Mouse (Mus musculus) kidney, adult 2 months (tissue): ENCODE results near the gene B4galnt4. TPM values are rescaled to one million over a fixed set of nuclear protein-coding genes. Genes with fewer than 3 reads are reported as not detected.

Experiments
- DNase-seq: peaks from one replicate; pipeline ENCODE4 v3.0.0; 2021
- H3K27ac ChIP-seq: fragments of 200-500 bp; 2 replicates; pipeline ENCODE4 v1.5.1; 2012; ENCODE audit warnings: low read depth, low read length, control low read depth, inconsistent platforms; ENCODE audit not compliant: insufficient read depth
- H3K27me3 ChIP-seq: fragments of 200-500 bp; replicated peaks from 2 replicates; pipeline ENCODE4 v1.6.1; 2012; ENCODE audit warnings: mild to moderate bottlenecking, moderate library complexity, low read length, inconsistent platforms; ENCODE audit not compliant: control insufficient read depth, insufficient read depth
- H3K36me3 ChIP-seq: fragments of 200-500 bp; 2 replicates; pipeline ENCODE4 v1.6.1; 2012; ENCODE audit warnings: mild to moderate bottlenecking, moderate library complexity, low read length, inconsistent platforms; ENCODE audit not compliant: control insufficient read depth, insufficient read depth
- H3K4me1 ChIP-seq: fragments of 200-500 bp; 2 replicates; pipeline ENCODE4 v1.6.1; 2011; ENCODE audit warnings: low read length; ENCODE audit not compliant: control insufficient read depth, insufficient read depth
- H3K4me3 ChIP-seq: fragments of 200-500 bp; 2 replicates; pipeline ENCODE4 v1.5.1; 2011; ENCODE audit warnings: mild to moderate bottlenecking, low read depth, low read length, control low read depth; ENCODE audit not compliant: insufficient read depth
- CTCF ChIP-seq: fragments of 200-500 bp; conservative IDR thresholded peaks from 2 replicates; pipeline ENCODE4 v1.5.1; 2011; ENCODE audit warnings: low read depth, mild to moderate bottlenecking, control low read depth, low read length, moderate library complexity, mixed read lengths; ENCODE audit not compliant: insufficient read depth, insufficient read length
- POLR2A ChIP-seq: fragments of 200-500 bp; IDR thresholded peaks from one replicate; pipeline ENCODE4 v1.6.1; 2011; ENCODE audit warnings: low read depth, low read length, control low read depth
- WGBS: fragments of 180-500 bp; shearing (Covaris S2); methylation state at CpG from one replicate; pipeline ENCODE4 v1.1.7; 2018; 5-methylcytosine and 5-hydroxymethylcytosine counted together
- polyA plus RNA-seq: library from polyadenylated mRNA; depleted of rRNA; stranded (reverse); fragments of >200 nt; gene quantifications from 2 replicates; pipeline ENCODE4 v1.2.3, GENCODE M21; 2012

B4galnt4 gene
- polyA plus RNA-seq, 1 experiment = 0.44 TPM

DNA sequence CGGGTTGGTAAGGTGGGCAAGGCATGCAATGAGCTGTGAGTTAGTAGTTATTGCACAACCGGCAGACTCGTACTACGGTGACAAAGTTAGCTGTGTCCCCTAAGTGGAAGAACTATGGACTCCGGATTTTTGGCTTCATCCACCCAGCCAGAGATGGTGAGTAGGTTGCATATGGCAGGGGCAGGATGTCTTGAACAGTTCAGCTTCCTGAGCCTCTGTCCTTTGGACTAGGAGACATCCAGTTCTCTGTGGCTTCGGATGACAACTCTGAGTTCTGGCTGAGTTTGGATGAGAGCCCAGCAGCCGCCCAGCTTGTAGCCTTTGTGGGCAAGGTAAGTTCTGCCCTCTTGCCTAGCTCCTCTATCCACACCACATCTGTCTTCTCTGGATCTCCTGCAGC is 3.7 kb downstream of the B4galnt4 start:
- Histone ChIP-seq H3K36me3 (no peaks in the 10 kb centered on the region), H3K27ac (no peak overlapping the region), H3K4me3 (no peak overlapping the region), H3K27me3 (no peaks in the 10 kb centered on the region), H3K4me1 (peaks cover 9% of the 10 kb centered on the region; the same call in 1 of the 2 replicates)
- no peak for TF ChIP-seq CTCF
- no peak for TF ChIP-seq POLR2A
- peak; percentile 73 for DNase-seq
- 67% methylated on average over 7 of the region's 7 CpGs for WGBS

DNA sequence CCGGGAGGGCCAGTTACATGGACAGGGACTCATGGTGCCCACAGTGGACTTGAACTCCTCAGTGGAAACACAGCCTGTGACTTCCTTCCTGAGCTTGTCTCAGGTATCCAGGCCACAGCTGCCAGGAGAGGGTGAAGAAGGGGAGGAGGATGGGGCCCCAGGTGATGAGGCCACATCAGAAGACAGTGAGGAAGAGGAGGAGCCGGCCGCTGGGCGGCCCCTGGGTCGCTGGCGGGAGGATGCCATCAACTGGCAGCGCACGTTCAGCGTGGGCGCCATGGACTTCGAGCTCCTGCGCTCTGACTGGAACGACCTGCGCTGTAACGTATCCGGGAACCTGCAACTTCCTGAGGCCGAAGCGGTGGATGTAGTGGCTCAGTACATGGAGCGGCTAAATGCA is 7.4 kb downstream of the B4galnt4 start:
- 0 out of 2 replicates have a peak, but pooled peaks cover 8% of the 10 kb centered on the region for H3K4me1 ChIP-seq
- no peaks in the 10 kb centered on the region for H3K27me3 ChIP-seq
- no peaks in the 10 kb centered on the region for H3K36me3 ChIP-seq
- H3K27ac ChIP-seq = no peak overlapping the region
- no peak overlapping the region for H3K4me3 ChIP-seq
- 81% methylated on average over 19 of the region's 19 CpGs for WGBS
- no peak for TF ChIP-seq POLR2A
- TF ChIP-seq CTCF = no peak
- DNase-seq = no peak

DNA sequence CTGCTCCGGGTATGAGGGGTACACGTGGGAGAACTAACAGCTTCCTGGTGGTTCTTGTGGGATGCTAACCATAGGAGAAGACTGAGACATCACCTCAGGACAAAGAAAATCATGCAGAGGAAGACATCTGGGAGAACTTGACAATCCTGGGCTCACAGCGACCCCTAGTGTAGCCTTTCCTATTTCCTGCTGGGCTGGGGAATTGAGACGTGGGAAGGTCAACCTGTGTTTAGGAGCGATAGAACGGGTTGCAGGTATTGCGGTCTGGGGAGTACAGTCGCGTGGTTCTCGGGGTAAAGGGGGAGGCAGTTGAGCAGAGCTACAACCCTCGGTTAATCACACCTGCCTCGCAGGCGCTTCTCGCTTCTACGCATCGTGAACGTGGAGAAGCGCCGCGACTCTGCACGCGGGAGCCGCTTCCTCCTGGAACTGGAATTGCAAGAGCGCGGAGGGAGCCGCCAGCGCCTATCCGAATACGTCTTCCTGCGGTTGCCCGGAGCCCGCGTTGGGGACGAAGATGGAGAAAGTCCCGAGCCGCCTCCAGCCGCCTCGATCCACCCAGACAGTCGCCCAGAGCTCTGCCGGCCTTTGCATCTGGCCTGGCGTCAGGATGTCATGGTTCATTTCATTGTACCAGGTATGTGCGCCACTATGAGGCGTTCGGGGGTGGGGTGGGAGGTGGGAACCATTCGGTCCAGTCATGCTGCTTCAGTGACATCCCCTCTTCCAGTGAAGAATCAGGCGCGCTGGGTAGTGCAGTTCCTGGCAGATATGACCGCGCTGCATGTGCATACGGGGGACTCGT is 9.4 kb downstream of the B4galnt4 start:
- 3% methylated on average over 51 of the region's 51 CpGs for WGBS
- no peaks in the 10 kb centered on the region for H3K27me3 ChIP-seq

DNA sequence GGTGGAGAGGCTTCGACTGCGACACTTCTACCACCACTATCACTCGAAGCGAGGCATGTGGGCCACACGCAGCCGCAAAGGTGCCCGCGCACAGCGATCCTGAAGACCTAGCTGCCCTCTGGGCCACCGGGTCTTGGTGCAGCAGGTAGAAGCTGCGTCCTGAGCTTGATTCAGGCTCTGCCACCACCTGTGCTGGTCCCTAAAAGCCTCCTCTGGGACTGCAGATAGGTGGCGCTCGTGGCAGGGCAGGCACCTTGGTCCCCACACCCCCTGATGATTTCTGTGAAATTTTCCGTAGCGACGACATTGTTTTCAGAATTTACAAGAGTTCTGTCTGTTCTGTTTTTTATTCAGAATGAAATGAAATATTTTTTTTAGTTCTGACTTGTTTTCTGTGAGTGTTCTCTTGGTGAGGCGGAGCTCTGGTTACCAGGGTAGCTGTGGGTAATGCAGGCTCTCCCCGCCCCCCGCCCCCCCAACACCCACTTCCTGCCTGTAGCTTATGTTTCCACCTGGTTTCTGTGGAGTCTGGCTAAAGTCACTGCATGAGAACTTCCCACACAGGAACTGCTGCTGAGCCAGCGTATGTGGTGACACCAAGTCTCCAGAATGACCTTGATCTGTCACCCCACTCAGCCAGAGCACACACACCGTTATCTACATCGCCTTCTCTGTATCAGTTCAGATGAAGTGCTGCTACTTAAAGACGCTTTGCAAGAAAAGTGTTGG is 11.3 kb downstream of the B4galnt4 start:
- 23% methylated on average over 23 of the region's 23 CpGs for WGBS
- Histone ChIP-seq H3K27me3 (no peaks in the 10 kb centered on the region), H3K4me1 (0 out of 2 replicates have a peak, but pooled peaks cover 3% of the 10 kb centered on the region), H3K36me3 (no peaks in the 10 kb centered on the region), H3K4me3 (no peak overlapping the region), H3K27ac (no peak overlapping the region)
- DNase-seq = peak; percentile 40
- TF ChIP-seq POLR2A (no peak), CTCF (peak; percentile 81)

More for the DNA sequence above, 9.4 kb downstream of the B4galnt4 start:
- TF ChIP-seq CTCF (peak; percentile 92), POLR2A (no peak)
- Histone ChIP-seq H3K4me3 (peak overlapping the region; percentile 29; the same call in 1 of the 2 replicates), H3K36me3 (no peaks in the 10 kb centered on the region), H3K27ac (no peak overlapping the region), H3K4me1 (0 out of 2 replicates have a peak, but pooled peaks cover 3% of the 10 kb centered on the region)
- DNase-seq = peak; percentile 84

DNA sequence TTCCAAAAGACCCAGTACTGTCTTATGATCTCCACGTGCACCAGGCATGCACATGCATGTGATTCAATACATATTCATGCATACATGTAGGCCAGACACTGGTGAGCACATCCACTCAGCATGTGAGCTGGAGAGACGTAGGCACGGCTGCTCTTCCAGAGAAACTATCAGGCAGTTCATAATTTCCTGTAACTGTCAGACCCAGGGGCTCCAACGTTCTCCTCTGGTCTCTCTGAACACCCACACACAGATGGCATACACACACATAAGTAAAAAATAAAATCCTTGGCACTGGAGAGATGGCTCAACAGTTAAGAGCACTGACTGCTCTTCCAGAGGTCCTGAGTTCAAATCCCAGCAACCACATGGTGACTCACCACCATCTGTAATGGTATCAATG is 12.9 kb downstream of the B4galnt4 start:
- TF ChIP-seq POLR2A = no peak
- TF ChIP-seq CTCF = no peak
- H3K27me3 ChIP-seq = no peaks in the 10 kb centered on the region
- no peak for DNase-seq
- H3K4me1 ChIP-seq = 0 out of 2 replicates have a peak, but pooled peaks cover 3% of the 10 kb centered on the region
- whole genome bisulfite sequencing = 81% methylated on average over 4 of the region's 4 CpGs
- H3K27ac ChIP-seq = no peak overlapping the region
- H3K4me3 ChIP-seq = no peak overlapping the region
- no peaks in the 10 kb centered on the region for H3K36me3 ChIP-seq

DNA sequence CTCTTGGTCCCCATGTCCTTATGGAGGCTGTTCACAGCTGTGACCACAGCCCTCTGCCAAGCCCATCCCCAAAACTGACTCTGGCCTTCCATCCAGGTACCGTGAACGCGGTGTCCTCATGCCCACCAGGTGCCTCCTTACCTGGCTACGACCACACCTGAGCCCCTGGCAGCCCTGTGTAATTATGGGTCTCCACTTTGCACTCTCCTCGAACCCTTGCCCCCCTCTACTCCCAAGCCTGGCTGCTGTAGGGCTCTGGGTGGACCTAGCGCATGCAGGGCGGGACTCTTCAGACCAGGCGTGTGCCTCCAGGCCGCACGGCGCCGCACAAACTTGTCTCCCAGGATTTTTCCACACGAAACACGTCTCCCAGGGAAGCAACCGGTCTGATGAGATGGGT is 16.9 kb downstream of the B4galnt4 start, which contains the start of gene Pkp3:
TSS of gene Pkp3 (plus strand) at position 378 of the 400 bp plus-strand sequence.
- Histone ChIP-seq H3K36me3 (no peaks in the 10 kb centered on the region), H3K27ac (no peak within 1 kb of the TSS), H3K27me3 (no peaks in the 10 kb centered on the region), H3K4me1 (no peaks in the 10 kb centered on the region), H3K4me3 (no peak within 1 kb of the TSS)
- DNase-seq = no peak
- TF ChIP-seq POLR2A = no peak
- 94% methylated on average over 15 of the region's 15 CpGs for WGBS

DNA sequence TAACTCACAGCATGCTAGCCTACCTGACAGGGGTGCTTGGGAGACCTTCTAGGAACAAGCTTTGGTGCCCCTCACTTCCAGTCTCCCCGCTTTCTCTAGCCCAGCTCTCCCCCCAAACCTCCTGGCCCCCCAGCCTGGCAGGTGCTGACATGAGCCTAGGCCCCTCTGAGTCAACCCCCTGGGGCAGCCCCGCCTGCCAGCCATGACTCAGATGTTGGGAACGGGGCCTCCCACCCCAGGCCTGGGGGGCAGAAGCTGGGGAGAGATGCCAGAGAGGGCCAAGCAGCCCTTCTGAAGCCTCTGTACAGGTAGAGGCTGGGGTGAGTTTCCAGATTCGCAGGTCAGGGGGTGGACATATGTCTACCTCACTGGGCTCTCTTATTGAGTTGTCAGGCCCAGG is 18.0 kb downstream of the B4galnt4 start:
- Histone ChIP-seq H3K27me3 (no peaks in the 10 kb centered on the region), H3K27ac (peak overlapping the region; percentile 80; the same call in 1 of the 2 replicates), H3K4me3 (no peak overlapping the region), H3K36me3 (no peaks in the 10 kb centered on the region), H3K4me1 (no peaks in the 10 kb centered on the region)
- DNase-seq = no peak
- TF ChIP-seq CTCF (no peak), POLR2A (no peak)
- WGBS = 92% methylated on average over 4 of the region's 4 CpGs
